Mouse (Mus musculus) intestine, postnatal 0 days (tissue): ENCODE data around the gene Tecpr2. TPM values are rescaled to one million over a fixed set of nuclear protein-coding genes. Genes with fewer than 3 reads are reported as not detected.

Experiments
- ATAC-seq: fragments of 200-750 bp; cut with Nextera tagmentation; 2 replicates; pipeline ENCODE4 v1.8.0; 2017; ENCODE audit warnings: mild to moderate bottlenecking, moderate TSS enrichment, moderate library complexity
- H3K27ac ChIP-seq: fragments of 300-500 bp; sonication (generic); 2 replicates; pipeline ENCODE4 v1.5.1; 2014; ENCODE audit warnings: mild to moderate bottlenecking, low read depth, low read length, moderate library complexity
- H3K27me3 ChIP-seq: fragments of 300-500 bp; sonication (generic); replicated peaks from 2 replicates; pipeline ENCODE4 v1.6.1; 2014; ENCODE audit warnings: low read length, mixed read lengths; ENCODE audit not compliant: control insufficient read depth, insufficient read depth
- H3K36me3 ChIP-seq: fragments of 300-500 bp; sonication (generic); 2 replicates; pipeline ENCODE4 v1.6.1; 2014; ENCODE audit warnings: mild to moderate bottlenecking, moderate library complexity; ENCODE audit not compliant: control insufficient read depth, insufficient read depth
- H3K4me1 ChIP-seq: fragments of 300-500 bp; sonication (generic); replicated peaks from 2 replicates; pipeline ENCODE4 v1.6.1; 2014; ENCODE audit warnings: antibody characterized with exemption, low read length, mixed read lengths; ENCODE audit not compliant: control insufficient read depth, insufficient read depth
- H3K4me2 ChIP-seq: fragments of 300-500 bp; sonication (generic); replicated peaks from 2 replicates; pipeline ENCODE4 v1.6.1; 2014; ENCODE audit warnings: low read depth, mild to moderate bottlenecking, moderate library complexity
- H3K4me3 ChIP-seq: fragments of 300-500 bp; sonication (generic); 2 replicates; pipeline ENCODE4 v1.5.1; 2014; ENCODE audit warnings: low read depth, low read length
- H3K9ac ChIP-seq: fragments of 300-500 bp; sonication (generic); 2 replicates; pipeline ENCODE4 v1.6.1; 2014; ENCODE audit warnings: mild to moderate bottlenecking, low read depth, low read length
- H3K9me3 ChIP-seq: fragments of 300-500 bp; sonication (generic); 2 replicates; pipeline ENCODE4 v1.6.1; 2016; ENCODE audit warnings: mixed run types; ENCODE audit not compliant: control insufficient read depth
- CTCF ChIP-seq: sonication (generic); IDR thresholded peaks from 2 replicates; pipeline ENCODE4 v1.5.1; 2016; ENCODE audit warnings: low read depth, mild to moderate bottlenecking, control low read depth, antibody characterized with exemption, moderate library complexity
- WGBS: fragments of 180-500 bp; shearing (Covaris S2); extraction: QIAGEN DNeasy Blood & Tissue Kit; methylation state at CpG from one replicate; pipeline ENCODE4 v1.1.7; 2014; 5-methylcytosine and 5-hydroxymethylcytosine counted together
- polyA plus RNA-seq: library from polyadenylated mRNA; unstranded; fragments of >200 nt; fragmentation: Nextera tagmentation; extraction: Ambion mirVana; gene quantifications from 2 replicates; pipeline ENCODE4 v1.2.1, GENCODE M21; 2015

Gene Tecpr2
- polyA plus RNA-seq, 1 experiment from 2014 or later = 1.3 TPM

DNA sequence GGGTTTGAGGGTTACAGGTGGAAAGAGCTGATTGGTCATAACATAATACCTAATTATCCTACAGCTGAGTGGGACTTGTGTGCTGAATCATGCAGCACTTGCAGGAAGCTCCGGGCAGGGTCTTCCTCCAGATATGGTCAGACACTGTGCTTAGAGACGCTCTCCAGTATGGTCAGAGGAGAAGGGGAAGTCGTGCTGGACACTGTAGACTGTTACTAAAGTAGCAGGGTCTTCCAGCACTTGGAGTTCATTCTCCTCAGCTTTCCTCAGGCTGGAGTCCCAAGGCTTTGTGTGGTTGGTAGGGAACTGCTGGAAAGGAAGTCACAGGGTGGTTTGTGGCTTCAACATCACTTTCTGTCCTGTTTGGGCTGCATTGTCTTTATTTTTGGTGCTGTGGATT lies 18.8 kb downstream of the Tecpr2 start:
- 68% methylated on average over 3 of the region's 3 CpGs for WGBS
- no peak for TF ChIP-seq CTCF
- no peak for ATAC-seq
- no peaks in the 10 kb centered on the region for H3K9me3 ChIP-seq
- H3K27ac ChIP-seq = no peak overlapping the region
- no peak overlapping the region for H3K4me3 ChIP-seq
- H3K9ac ChIP-seq = no peak overlapping the region
- no peaks in the 10 kb centered on the region for H3K36me3 ChIP-seq
- H3K4me2 ChIP-seq = no peak overlapping the region
- no peaks in the 10 kb centered on the region for H3K27me3 ChIP-seq
- H3K4me1 ChIP-seq = no peaks in the 10 kb centered on the region

DNA sequence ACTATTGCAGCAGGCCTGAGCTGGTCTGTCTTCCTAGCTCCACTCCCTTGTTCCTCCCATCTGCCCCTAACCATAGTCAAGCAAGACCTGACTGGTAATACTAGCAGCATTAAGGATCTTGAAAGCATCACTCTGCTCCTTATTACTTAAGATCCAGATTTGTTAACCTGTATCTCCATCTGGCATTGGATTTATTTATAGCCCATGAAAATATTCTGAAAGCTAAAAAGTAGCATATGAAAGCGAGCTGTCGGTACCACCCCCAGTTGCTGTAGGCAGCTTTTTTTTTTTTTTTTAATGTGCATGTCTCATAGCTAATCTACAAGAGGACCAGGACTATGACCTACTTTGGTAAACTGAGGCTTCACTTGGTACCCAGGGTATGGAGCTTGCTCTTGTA lies 20.9 kb downstream of the Tecpr2 start:
- 97% methylated on average over 2 of the region's 2 CpGs for WGBS
- ATAC-seq = no peak
- Histone ChIP-seq H3K9ac (no peak overlapping the region), H3K27me3 (no peaks in the 10 kb centered on the region), H3K36me3 (peaks cover 5% of the 10 kb centered on the region; the same call in 1 of the 2 replicates), H3K4me3 (no peak overlapping the region), H3K9me3 (no peaks in the 10 kb centered on the region), H3K27ac (no peak overlapping the region), H3K4me1 (no peaks in the 10 kb centered on the region), H3K4me2 (no peak overlapping the region)
- TF ChIP-seq CTCF = no peak

DNA sequence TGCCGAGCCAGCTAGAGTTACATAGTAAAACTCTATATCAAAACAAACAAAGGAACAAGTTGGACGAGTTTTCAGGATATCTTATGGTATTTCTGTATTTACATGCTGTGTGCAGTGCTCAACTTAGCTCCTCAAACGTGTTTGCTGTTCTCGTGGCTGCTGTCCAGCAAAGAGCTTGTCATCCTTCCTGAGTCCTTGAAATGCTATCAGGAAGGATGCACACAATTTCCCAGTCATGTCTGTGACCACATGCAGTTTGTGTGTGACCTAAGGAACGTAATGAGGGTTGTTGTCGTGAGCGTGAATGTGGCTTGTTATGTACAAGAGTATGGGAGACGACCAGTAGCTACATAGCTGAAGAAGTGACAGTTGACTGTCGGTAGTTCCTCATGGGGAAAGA lies 26.7 kb downstream of the Tecpr2 start:
- TF ChIP-seq CTCF = no peak
- peaks cover 37% of the 10 kb centered on the region for H3K36me3 ChIP-seq
- no peak for ATAC-seq
- WGBS = 64% methylated on average over 9 of the region's 9 CpGs
- no peak overlapping the region for H3K27ac ChIP-seq
- no peak overlapping the region for H3K4me2 ChIP-seq
- no peak overlapping the region for H3K4me3 ChIP-seq
- no peaks in the 10 kb centered on the region for H3K27me3 ChIP-seq
- H3K9ac ChIP-seq = no peak overlapping the region
- H3K4me1 ChIP-seq = no peaks in the 10 kb centered on the region
- no peaks in the 10 kb centered on the region for H3K9me3 ChIP-seq

DNA sequence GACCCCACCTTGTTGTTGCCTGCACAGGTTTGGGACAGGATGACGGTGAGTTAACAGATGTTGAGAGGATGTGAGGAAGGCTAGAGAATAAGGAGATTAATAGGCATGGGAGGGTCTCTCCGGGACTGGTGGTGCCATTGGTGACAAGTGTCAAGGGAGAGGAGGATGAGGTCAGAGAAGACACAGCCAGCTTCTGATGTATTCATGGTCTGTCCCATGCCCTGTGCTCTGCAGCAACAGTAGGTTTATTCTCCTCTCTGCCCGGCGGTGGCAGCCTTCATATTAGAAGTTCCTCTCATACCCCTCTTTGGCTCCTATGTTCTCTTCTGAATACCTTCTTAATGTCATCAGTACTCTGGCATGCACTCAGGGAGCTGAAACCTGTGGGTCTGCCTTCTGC lies 31.2 kb downstream of the Tecpr2 start:
- ATAC-seq = no peak
- Histone ChIP-seq H3K27ac (no peak overlapping the region), H3K4me3 (no peak overlapping the region), H3K4me2 (no peak overlapping the region), H3K9me3 (no peaks in the 10 kb centered on the region), H3K4me1 (no peaks in the 10 kb centered on the region), H3K27me3 (no peaks in the 10 kb centered on the region), H3K9ac (no peak overlapping the region), H3K36me3 (peaks cover 35% of the 10 kb centered on the region)
- 91% methylated on average over 4 of the region's 4 CpGs for WGBS
- no peak for TF ChIP-seq CTCF

DNA sequence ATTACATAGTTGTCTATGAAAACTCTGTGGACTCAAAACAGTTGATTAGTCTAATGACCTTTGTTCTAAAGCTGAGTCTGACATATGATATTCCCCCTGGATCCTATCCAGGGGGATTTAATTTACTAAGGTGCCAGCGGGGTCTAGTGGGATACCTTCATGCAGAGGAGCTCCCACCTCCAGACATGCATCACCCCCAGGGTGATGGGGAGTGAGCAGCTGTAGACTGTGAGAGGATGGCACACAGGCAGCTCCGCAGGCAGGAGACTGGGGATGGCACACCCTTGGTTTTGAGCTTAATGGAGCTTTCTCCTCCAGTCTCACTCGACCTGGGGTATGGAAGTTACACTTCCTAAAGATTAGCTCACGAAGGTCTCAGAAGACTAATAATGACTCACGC lies 32.5 kb downstream of the Tecpr2 start:
- no peaks in the 10 kb centered on the region for H3K9me3 ChIP-seq
- no peak for ATAC-seq
- peaks cover 31% of the 10 kb centered on the region for H3K36me3 ChIP-seq
- no peak overlapping the region for H3K4me2 ChIP-seq
- no peak overlapping the region for H3K9ac ChIP-seq
- H3K4me1 ChIP-seq = no peaks in the 10 kb centered on the region
- no peak overlapping the region for H3K27ac ChIP-seq
- 81% methylated on average over 5 of the region's 5 CpGs for WGBS
- no peaks in the 10 kb centered on the region for H3K27me3 ChIP-seq
- no peak overlapping the region for H3K4me3 ChIP-seq
- no peak for TF ChIP-seq CTCF

DNA sequence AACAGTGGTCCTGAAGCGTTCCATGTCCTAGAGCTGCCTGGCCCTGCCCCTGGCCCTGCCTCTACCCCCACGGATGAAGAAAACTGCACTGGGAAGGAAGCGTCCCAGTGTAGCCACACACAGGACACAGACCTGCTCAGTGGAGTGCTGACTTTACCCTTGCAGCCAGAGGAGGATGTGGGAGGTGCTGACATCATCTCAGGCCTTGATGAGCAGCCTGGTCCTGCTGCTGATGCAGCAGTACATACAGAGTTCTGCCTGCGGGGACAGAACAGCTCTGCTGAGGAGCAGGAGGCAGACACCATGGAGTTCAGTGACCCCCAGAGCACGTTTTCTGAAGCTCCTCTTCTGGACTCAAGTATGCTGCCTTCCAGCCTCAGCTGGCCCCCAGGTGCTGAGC lies 43.8 kb downstream of the Tecpr2 start:
- no peaks in the 10 kb centered on the region for H3K9me3 ChIP-seq
- H3K36me3 ChIP-seq = peaks cover 32% of the 10 kb centered on the region
- TF ChIP-seq CTCF = no peak
- no peak overlapping the region for H3K4me3 ChIP-seq
- no peak overlapping the region; the same call in 1 of the 2 replicates for H3K27ac ChIP-seq
- H3K4me2 ChIP-seq = no peak overlapping the region
- 69% methylated on average over 5 of the region's 5 CpGs for WGBS
- ATAC-seq = no peak
- H3K9ac ChIP-seq = no peak overlapping the region
- no peaks in the 10 kb centered on the region for H3K27me3 ChIP-seq
- no peaks in the 10 kb centered on the region for H3K4me1 ChIP-seq

DNA sequence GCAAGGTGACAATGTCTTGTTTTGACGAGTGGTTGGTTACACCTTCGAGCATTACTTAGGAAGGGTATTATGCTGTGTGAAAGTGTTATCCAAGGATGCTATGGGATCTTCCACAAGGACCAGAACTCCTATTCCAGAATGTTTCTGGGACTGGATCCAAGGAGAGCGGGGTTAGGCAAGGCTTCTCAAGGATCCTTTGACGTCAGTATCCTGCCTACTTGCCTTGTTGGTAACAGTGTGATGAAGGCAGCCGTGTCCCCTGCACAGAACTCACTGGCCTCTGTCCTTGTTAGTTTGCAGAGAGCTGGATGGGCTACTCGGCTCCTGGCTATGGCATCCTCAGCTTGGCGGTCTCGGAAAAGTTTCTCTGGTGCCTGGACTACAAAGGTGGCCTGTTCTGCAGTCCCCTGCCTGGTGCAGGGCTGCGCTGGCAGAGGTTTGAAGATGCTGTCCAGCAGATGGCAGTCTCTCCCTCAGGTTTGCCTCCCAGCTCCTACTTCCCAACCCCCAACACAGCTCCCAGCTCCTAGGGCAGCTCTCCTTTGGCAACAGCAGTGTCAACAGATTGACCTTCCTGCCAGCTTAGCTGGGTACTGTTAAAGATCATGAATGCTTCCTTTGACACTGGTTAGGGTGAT lies 47.0 kb downstream of the Tecpr2 start:
- H3K27me3 ChIP-seq = no peaks in the 10 kb centered on the region
- H3K36me3 ChIP-seq = peaks cover 47% of the 10 kb centered on the region
- no peaks in the 10 kb centered on the region for H3K4me1 ChIP-seq
- H3K4me2 ChIP-seq = no peak overlapping the region
- ATAC-seq = peak; percentile 81
- no peak overlapping the region for H3K27ac ChIP-seq
- no peak overlapping the region for H3K9ac ChIP-seq
- no peak overlapping the region for H3K4me3 ChIP-seq
- no peaks in the 10 kb centered on the region for H3K9me3 ChIP-seq
- peak; percentile 96 for TF ChIP-seq CTCF
- WGBS = 58% methylated on average over 9 of the region's 9 CpGs
